Mouse (Mus musculus) CH12.LX (cell line): ENCODE data around the gene Ankib1. TPM values are rescaled to one million over a fixed set of nuclear protein-coding genes. Genes with fewer than 3 reads are reported as not detected.
"Not testable (repeated sequence)": the region's sequence is repeated elsewhere in the genome, so short reads cannot be mapped to it uniquely, and the experiment has no call there.

Experiments used
- DNase-seq: peaks from one replicate; pipeline ENCODE4 v3.0.0-alpha.2; 2013; ENCODE audit errors: extremely low read depth
- H3K27ac ChIP-seq: 2 replicates; pipeline ENCODE4 v1.5.1; 2012; ENCODE audit warnings: low read depth, mild to moderate bottlenecking, control low read depth, moderate library complexity; ENCODE audit not compliant: insufficient read depth
- H3K27me3 ChIP-seq: replicated peaks from 2 replicates; pipeline ENCODE3; 2012; ENCODE audit warnings: inconsistent platforms
- H3K36me3 ChIP-seq, 2 experiments: replicated peaks in 1 of 2; 2 replicates each; pipeline versions ENCODE3 to v1.6.1; 2012; ENCODE audit warnings: inconsistent platforms in 1 of 2, low read length in 1 of 2, mild to moderate bottlenecking in 1 of 2, mixed read lengths in 1 of 2, moderate library complexity in 1 of 2; ENCODE audit not compliant: control insufficient read depth in 1 of 2, insufficient read depth in 1 of 2
- H3K4me1 ChIP-seq, 2 experiments: 2 replicates each; pipeline ENCODE4 v1.6.1; 2012; ENCODE audit warnings: inconsistent platforms in 1 of 2, moderate library complexity in 1 of 2; ENCODE audit not compliant: insufficient read depth in 2 of 2, control insufficient read depth in 1 of 2
- H3K4me2 ChIP-seq: 2 replicates; pipeline ENCODE4 v1.6.1; 2012; ENCODE audit warnings: low read depth, mild to moderate bottlenecking, control low read depth; ENCODE audit not compliant: poor library complexity, insufficient read depth, severe bottlenecking
- H3K4me3 ChIP-seq, 3 experiments: fragments of 150-350 bp in 1 of 3; sonication (generic) in 1 of 3; replicated peaks in 1 of 3; 2 replicates each; pipeline versions ENCODE3 to v1.5.1; 2011 to 2012; ENCODE audit warnings: low read depth in 2 of 3, low read length in 2 of 3, mild to moderate bottlenecking in 2 of 3, moderate library complexity in 2 of 3, control low read depth in 1 of 3, improper control_type of control experiment in 1 of 3, inconsistent platforms in 1 of 3, mixed read lengths in 1 of 3; ENCODE audit not compliant: poor library complexity in 1 of 3
- H3K79me2 ChIP-seq: replicated peaks from 2 replicates; pipeline ENCODE4 v1.6.1; 2012; ENCODE audit warnings: mild to moderate bottlenecking, moderate library complexity; ENCODE audit not compliant: control insufficient read depth, poor library complexity, insufficient read depth, severe bottlenecking; ENCODE audit errors: extremely low read depth
- H3K9ac ChIP-seq: 2 replicates; pipeline ENCODE4 v1.6.1; 2012; ENCODE audit warnings: low read depth, mild to moderate bottlenecking, control low read depth, moderate library complexity; ENCODE audit not compliant: insufficient read depth
- H3K9me3 ChIP-seq: replicated peaks from 2 replicates; pipeline ENCODE3; 2012; ENCODE audit warnings: low read length, inconsistent platforms, mixed read lengths
- CTCF ChIP-seq, 2 experiments: IDR thresholded peaks in 1 of 2; conservative IDR thresholded peaks in 1 of 2; 2 replicates each; pipeline ENCODE4 v1.5.1; 2011 to 2012; ENCODE audit warnings: low read depth in 2 of 2, low read length in 2 of 2, improper control_type of control experiment in 1 of 2, inconsistent platforms in 1 of 2, mild to moderate bottlenecking in 1 of 2, moderate library complexity in 1 of 2
- E2F4 ChIP-seq: IDR thresholded peaks from 2 replicates; pipeline ENCODE4 v1.6.1; 2011; ENCODE audit warnings: low read depth, low read length, improper control_type of control experiment; ENCODE audit not compliant: insufficient replicate concordance
- EP300 ChIP-seq: IDR thresholded peaks from 2 replicates; pipeline ENCODE4 v1.6.1; 2011; ENCODE audit warnings: low read length, improper control_type of control experiment
- GABPA ChIP-seq: IDR thresholded peaks from 2 replicates; pipeline ENCODE4 v1.6.1; 2012; ENCODE audit warnings: low read depth, low read length, improper control_type of control experiment, inconsistent platforms; ENCODE audit not compliant: insufficient replicate concordance
- JUN ChIP-seq: IDR thresholded peaks from 2 replicates; pipeline ENCODE4 v1.6.1; 2011; ENCODE audit warnings: low read depth, mild to moderate bottlenecking, low read length, improper control_type of control experiment, moderate library complexity; ENCODE audit not compliant: insufficient read depth
- KAT2A ChIP-seq: IDR thresholded peaks from 2 replicates; pipeline ENCODE4 v1.6.1; 2012; ENCODE audit warnings: low read length, improper control_type of control experiment, inconsistent platforms; ENCODE audit not compliant: insufficient replicate concordance
- MAFK ChIP-seq: IDR thresholded peaks from 2 replicates; pipeline ENCODE4 v1.6.1; 2011; ENCODE audit warnings: low read length, improper control_type of control experiment; ENCODE audit not compliant: insufficient replicate concordance
- MAX ChIP-seq: IDR thresholded peaks from 2 replicates; pipeline ENCODE4 v1.6.1; 2011; ENCODE audit warnings: low read length, improper control_type of control experiment
- MAZ ChIP-seq: IDR thresholded peaks from 2 replicates; pipeline ENCODE4 v1.6.1; 2012; ENCODE audit warnings: low read depth, mild to moderate bottlenecking, inconsistent platforms, low read length, improper control_type of control experiment, moderate library complexity
- MYC ChIP-seq: IDR thresholded peaks from 2 replicates; pipeline ENCODE4 v1.6.1; 2011; ENCODE audit warnings: low read depth, mild to moderate bottlenecking, improper control_type of control experiment, low read length
- NELFE ChIP-seq: IDR thresholded peaks from 2 replicates; pipeline ENCODE4 v1.6.1; 2011; ENCODE audit warnings: low read depth, low read length, improper control_type of control experiment
- POLR2A ChIP-seq: IDR thresholded peaks from 2 replicates; pipeline ENCODE4 v1.6.1; 2011; ENCODE audit warnings: low read depth, mild to moderate bottlenecking, improper control_type of control experiment, low read length
- POLR2AphosphoS2 ChIP-seq: IDR thresholded peaks from 2 replicates; pipeline ENCODE4 v1.6.1; 2011; ENCODE audit warnings: low read depth, low read length, improper control_type of control experiment
- SMC3 ChIP-seq: IDR thresholded peaks from 2 replicates; pipeline ENCODE4 v1.6.1; 2011; ENCODE audit warnings: low read depth, low read length, improper control_type of control experiment
- TBP ChIP-seq: conservative IDR thresholded peaks from 2 replicates; pipeline ENCODE4 v1.6.1; 2011; ENCODE audit warnings: low read depth, low read length, improper control_type of control experiment
- TCF12 ChIP-seq: IDR thresholded peaks from 2 replicates; pipeline ENCODE4 v1.6.1; 2014; ENCODE audit warnings: low read depth, mild to moderate bottlenecking, inconsistent platforms, low read length, improper control_type of control experiment
- UBTF ChIP-seq: IDR thresholded peaks from 2 replicates; pipeline ENCODE4 v1.6.1; 2012; ENCODE audit warnings: low read depth, mild to moderate bottlenecking, inconsistent platforms, low read length, improper control_type of control experiment, moderate library complexity
- USF2 ChIP-seq: conservative IDR thresholded peaks from 2 replicates; pipeline ENCODE4 v1.6.1; 2011; ENCODE audit warnings: low read depth, low read length, improper control_type of control experiment
- ZC3H11A ChIP-seq: IDR thresholded peaks from 2 replicates; pipeline ENCODE4 v1.6.1; 2012; ENCODE audit warnings: low read depth, mild to moderate bottlenecking, inconsistent platforms, low read length, improper control_type of control experiment
- ZMIZ1 ChIP-seq: IDR thresholded peaks from 2 replicates; pipeline ENCODE4 v1.6.1; 2012; ENCODE audit warnings: low read depth, mild to moderate bottlenecking, inconsistent platforms, low read length, improper control_type of control experiment
- dilution Hi-C: fragments of 300-500 bp; cut with MboI; formaldehyde crosslinking; loops from 2 replicates; pipeline ENCODE4 v1.14.3; 2020; ENCODE audit warnings: low sequenced_read_pairs; ENCODE audit not compliant: extremely low pct_unique_long_range_greater_than_20kb, extremely low pct_ligation_motif_present
- in situ Hi-C: fragments of 300-500 bp; cut with MboI; formaldehyde crosslinking; loops from 3 replicates; pipeline ENCODE4 v1.14.3; 2019; ENCODE audit warnings: low sequenced_read_pairs, low pct_ligation_motif_present, low pct_unique_long_range_greater_than_20kb, mixed read lengths
- polyA plus RNA-seq: library from polyadenylated mRNA; unstranded; fragments of >175 nt; gene quantifications from 2 replicates; pipeline ENCODE4 v1.2.1, GENCODE M21; 2012; ENCODE audit warnings: low read depth; ENCODE audit not compliant: insufficient read length
- total RNA-seq, 2 experiments: library from RNA; depleted of rRNA; stranded (reverse); fragments of 300-350 nt in 1 of 2; fragments of >200 nt in 1 of 2; gene quantifications; 2 replicates each; pipeline ENCODE4 v1.2.3; 2012 to 2014

Gene Ankib1
- total and polyA plus RNA-seq, 3 experiments: 13.7 to 19.3 (median 16.6) TPM

- in situ Hi-C loops: no loop called here
- TF ChIP-seq POLR2AphosphoS2 (no peak), GABPA (no peak), KAT2A (no peak), POLR2A (no peak), USF2 (no peak)
- Histone ChIP-seq H3K4me3 (no peak overlapping the region), H3K4me1 (peaks cover 0 to 26% of the 10 kb centered on the region in 2 experiments; a peak in 2 of 4 replicates), H3K4me2 (no peak overlapping the region), H3K27ac (no peak overlapping the region), H3K27me3 (no peaks in the 10 kb centered on the region), H3K36me3 (peaks cover 4 to 23% of the 10 kb centered on the region in 2 experiments), H3K9ac (no peak overlapping the region), H3K79me2 (no peaks in the 10 kb centered on the region; the same call in 1 of the 2 replicates), H3K9me3 (no peaks in the 10 kb centered on the region)
- DNase-seq: no peak
- dilution Hi-C loops: no loop called here
Measured at GRCm38 (mm10) chr5:3771512-3771911, 31.2 kb downstream of the Ankib1 start.

GRCm38 (mm10) chr5:3750536-3750935 is 52.2 kb downstream of the Ankib1 start:
- dilution Hi-C loops, H3K4me2 ChIP-seq, H3K27me3 ChIP-seq, H3K27ac ChIP-seq, H3K4me3 ChIP-seq, DNase-seq, H3K79me2 ChIP-seq, H3K4me1 ChIP-seq, in situ Hi-C loops, H3K9ac ChIP-seq, H3K9me3 ChIP-seq: not testable (repeated sequence)
- peaks cover 8 to 34% of the 10 kb centered on the region in 2 experiments for H3K36me3 ChIP-seq

GRCm38 (mm10) chr5:3732846-3733245 is 69.9 kb downstream of the Ankib1 start:
- in situ Hi-C loops, H3K4me1 ChIP-seq, H3K4me3 ChIP-seq, H3K27ac ChIP-seq, H3K27me3 ChIP-seq, H3K79me2 ChIP-seq, H3K9ac ChIP-seq, dilution Hi-C loops, H3K9me3 ChIP-seq, H3K4me2 ChIP-seq, DNase-seq: not testable (repeated sequence)
- peaks cover 13 to 33% of the 10 kb centered on the region in 2 experiments for H3K36me3 ChIP-seq

GRCm38 (mm10) chr5:3728820-3729219 is 73.9 kb downstream of the Ankib1 start:
- dilution Hi-C loops: no loop called here
- no peak overlapping the region for H3K4me2 ChIP-seq
- no peak for DNase-seq

More at GRCm38 (mm10) chr5:3728820-3729219, 73.9 kb downstream of the Ankib1 start:
- Histone ChIP-seq H3K27me3 (no peaks in the 10 kb centered on the region), H3K27ac (no peak overlapping the region), H3K9ac (no peak overlapping the region), H3K79me2 (no peaks in the 10 kb centered on the region), H3K4me1 (no peaks in the 10 kb centered on the region), H3K4me3 (no peak overlapping the region), H3K36me3 (peaks cover 18 to 45% of the 10 kb centered on the region in 2 experiments), H3K9me3 (no peaks in the 10 kb centered on the region)
- in situ Hi-C loops: no loop called here
- TF ChIP-seq MYC: no peak
- no peak for TF ChIP-seq ZC3H11A
- TF ChIP-seq CTCF (conservative IDR thresholded peaks at IDR 0.05 in 1 of 2, IDR thresholded peaks at IDR 0.05 in 1 of 2; ENCODE audit: low read depth in 2 of 2, low read length in 2 of 2): no peak
- TF ChIP-seq SMC3: no peak
- TF ChIP-seq ZMIZ1: no peak
- no peak for TF ChIP-seq MAFK
- no peak for TF ChIP-seq JUN
- TF ChIP-seq KAT2A: no peak
- TF ChIP-seq EP300: no peak
- no peak for TF ChIP-seq TCF12
- TF ChIP-seq USF2: no peak
- TF ChIP-seq MAX: no peak
- no peak for TF ChIP-seq TBP
- no peak for TF ChIP-seq UBTF
- TF ChIP-seq NELFE: no peak
- TF ChIP-seq E2F4: no peak
- no peak for TF ChIP-seq MAZ
